Mouse (Mus musculus) adrenal gland (tissue): ENCODE measurements around the gene Tgm5.
"Not testable (repeated sequence)": the region's sequence is repeated elsewhere in the genome, so short reads cannot be mapped to it uniquely, and the experiment has no call there.

Source experiments
- intact Hi-C: fragments of 180-260 bp; cut with DNase I; formaldehyde crosslinking; loops from one replicate; pipeline ENCODE4 v1.15.1; 2025

The Tgm5 gene

DNA sequence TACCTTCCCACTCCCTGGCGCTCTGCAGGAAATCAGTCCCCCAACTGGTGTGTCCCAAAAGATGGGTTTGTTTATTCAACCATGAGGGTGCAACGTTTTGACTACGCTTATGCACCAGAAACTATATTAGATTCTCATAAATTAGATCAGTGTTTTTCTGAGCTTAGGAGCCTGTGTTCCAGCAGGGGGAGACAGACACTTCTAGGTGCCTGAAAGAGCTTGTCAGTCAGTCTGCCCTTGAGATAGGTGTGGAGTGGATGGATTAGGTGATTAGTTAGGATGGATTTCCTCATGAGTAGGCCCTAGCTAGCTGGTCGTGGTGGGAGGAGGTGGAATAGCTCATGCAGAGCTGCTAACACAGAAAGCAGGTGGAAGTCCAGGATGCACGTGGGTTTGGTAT lies 44.5 kb downstream of the Tgm5 start:
- intact Hi-C loops, result loop anchor here (1.0 kb wide), 1 partner anchor 61 kb away; no protein-coding TSS in a partner anchor

DNA sequence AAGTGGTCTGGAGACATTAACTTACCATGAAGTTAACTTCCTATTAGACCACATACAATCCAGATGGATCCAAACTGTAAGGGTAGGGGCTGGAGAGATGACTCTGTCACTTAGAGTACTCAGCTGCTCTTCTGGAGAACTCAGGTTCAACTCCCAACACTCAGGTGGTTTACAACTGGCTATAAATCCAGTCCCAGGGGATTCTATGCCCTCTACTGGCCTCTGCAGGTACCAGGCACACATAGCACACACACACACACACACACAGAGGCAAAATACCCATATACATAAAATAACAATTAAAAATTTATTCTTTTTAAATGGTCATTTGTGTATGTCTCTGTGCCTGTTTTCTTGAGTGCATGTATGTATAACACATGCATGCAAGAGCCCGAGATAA lies 46.3 kb downstream of the Tgm5 start:
- intact Hi-C loops, result no loop called here

DNA sequence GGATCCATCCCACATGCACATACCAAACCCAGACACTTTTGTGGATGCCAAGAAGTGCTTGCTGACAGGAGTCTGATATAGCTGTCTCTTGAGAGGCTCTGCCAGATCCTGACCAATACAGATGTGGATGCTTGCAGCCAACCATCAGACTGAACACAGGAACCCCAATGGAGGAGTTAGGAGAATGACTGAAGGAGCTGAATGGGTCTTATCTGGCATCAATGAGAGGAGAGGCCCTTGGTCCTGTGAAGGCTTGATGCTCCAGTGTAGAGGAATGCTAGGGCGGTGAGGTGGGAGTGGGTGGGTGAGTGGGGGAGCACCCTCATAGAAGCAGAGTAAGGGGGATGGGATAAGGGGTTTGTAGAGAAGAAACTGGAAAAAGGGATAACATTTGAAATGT lies 46.8 kb downstream of the Tgm5 start:
- intact Hi-C loops, result not testable (repeated sequence)

DNA sequence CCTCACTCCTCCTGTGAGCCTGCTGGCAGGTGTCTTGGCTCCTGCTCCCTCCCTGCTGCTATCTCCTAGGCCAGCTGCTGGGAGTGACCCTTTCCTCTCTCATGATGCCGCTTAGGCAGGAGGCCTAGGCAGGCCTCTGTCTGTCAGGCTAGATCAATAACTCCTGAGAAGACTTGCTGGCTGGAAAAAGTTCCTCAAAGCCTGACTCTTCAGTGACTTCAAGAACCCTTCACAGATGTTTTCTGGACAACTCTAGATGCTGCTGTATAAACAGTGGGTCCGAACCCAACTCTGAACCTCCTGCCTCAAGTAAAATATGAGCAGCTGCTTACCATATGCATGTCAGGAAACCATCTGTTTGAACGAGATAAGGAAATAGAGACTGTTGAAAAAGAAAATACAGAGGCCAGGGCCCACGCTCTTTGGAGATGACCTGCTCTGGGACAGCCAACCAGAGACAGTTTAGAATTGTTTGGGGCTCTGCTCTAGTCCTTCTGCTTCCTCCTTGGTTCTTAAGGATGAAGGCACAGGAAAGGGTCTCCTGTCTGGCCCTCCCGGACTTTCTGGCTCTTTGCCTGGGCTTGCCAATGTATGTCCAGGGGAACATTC lies 48.8 kb downstream of the Tgm5 start, which contains the start of gene Epb42:
Gene Epb42 (minus strand): TSS at position 340 of the 609 bp plus-strand sequence.
- intact Hi-C loops, result no loop called here

DNA sequence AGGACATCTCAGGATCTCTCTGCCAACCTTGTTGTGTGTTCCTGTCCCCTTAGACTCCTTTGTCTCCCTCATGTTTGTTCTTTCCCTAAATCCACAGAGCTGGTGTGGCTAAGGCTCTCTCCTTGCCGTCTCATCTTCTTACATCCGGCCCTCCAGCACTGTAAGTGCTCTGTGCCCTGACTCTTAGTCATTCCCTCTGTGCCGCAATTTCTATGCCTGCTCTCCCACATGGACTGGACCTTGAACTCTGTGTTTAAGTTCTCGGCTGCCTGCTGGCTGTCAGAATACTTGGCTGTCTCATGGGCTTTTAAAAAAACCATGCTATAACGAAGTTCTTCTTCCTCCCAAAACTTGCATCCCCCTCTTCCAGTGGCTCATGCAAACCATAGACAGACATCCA lies 62.7 kb downstream of the Tgm5 start:
- intact Hi-C loops, result no loop called here

DNA sequence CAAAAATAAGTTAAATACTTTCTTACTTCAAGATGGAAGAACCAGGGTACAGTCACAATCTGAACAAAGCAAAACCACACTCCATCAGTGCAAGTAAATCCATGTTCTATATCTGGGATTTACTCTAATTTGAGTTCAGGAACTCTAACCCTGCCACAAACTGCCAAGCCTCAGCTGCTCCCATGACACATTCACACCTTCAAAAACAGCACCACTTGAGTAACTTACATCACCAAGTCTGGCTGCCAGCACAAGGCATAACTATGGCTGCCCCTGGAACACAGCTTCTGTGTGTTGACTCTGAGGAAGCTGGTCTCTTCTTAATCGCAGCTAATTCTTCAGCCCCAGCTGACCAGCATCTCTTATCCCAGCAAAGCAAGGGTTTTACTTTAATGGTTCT lies 68.5 kb downstream of the Tgm5 start:
- intact Hi-C loops, result no loop called here

DNA sequence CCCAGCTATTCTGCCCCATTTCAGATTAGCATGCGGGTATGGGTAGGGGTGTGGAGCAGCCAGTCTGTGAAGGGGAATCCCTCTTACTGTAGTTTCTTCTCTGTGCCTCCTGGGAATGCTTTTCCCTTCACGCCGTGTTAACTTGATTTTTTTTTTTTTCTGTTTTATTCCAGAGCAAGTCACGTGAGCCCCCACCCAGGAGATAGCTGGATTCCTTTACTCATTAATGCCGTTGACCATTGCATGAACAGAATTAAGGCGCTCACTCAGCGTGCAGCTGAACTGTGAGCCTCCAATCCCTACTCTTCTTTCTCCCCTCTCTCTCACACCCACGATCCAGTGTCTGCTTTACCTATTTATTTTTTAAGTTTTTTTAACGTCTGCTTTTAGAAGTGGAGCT lies 69.4 kb downstream of the Tgm5 start:
- intact Hi-C loops, result no loop called here

DNA sequence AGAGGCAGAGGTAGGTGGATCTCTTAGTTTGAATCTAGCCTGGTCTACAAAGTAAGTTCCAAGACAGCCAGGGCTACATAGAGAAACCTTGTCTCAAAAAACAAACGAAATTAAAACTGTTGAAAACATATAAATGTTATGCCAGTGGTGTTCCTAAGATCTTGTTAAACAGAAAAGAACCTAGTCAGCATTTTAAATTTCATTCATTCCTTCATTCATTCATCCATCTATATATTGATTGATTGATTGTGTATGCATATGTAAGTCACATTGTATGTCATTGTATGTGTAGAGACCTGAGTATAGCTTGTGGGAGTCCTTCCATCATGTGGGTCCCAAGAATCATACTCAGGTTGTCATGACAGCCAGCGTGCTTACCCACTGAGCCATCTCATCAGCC lies 70.1 kb downstream of the Tgm5 start:
- intact Hi-C loops, result no loop called here

DNA sequence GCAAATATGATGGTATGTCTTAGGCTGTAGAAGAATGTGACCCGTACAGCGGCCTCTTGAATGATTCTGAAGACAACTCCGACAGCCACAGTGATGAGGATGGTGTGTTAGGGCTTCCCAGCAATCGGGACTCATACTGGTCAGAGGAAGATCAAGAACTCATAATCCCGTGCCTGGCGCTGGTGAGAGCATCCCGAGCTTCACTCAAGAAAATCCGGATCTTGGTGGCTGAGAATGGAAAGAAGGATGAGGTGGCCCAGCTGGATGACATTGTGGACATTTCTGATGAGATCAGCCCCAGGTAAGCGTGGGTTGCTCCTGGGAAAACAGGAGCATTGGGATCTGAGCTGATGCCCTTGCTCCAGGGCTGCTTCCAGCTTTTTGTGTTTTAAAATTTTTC lies 73.0 kb downstream of the Tgm5 start:
- intact Hi-C loops, result no loop called here

DNA sequence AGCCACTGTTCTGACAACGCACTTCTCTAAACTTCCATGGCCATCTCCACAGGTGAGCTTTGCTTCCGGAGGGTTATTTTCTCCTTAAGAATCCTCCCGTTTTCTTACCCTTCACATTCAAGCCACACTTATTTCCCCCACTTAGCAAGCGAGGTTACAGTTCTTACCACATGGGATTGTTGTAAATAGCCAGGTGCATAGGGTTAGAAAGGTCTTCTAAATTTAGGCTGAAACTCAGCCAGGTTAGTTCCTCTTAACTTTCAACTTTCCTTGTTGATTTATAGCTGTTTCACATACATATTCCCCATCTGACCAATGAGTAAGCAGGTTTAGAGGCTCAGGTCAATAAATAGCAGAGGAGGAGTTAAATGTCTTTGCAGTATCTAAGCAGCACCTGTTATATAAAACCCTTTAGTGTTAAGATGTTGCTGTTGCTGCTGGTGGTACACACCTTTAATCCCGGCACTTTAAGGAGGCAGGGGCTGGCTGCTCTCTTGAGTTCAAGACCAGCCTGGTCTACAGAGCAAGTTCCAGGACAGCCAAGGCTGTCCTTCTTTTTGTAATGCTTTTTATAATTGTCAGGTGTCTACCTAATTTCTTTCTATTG lies 76.5 kb downstream of the Tgm5 start:
- intact Hi-C loops, result no loop called here

DNA sequence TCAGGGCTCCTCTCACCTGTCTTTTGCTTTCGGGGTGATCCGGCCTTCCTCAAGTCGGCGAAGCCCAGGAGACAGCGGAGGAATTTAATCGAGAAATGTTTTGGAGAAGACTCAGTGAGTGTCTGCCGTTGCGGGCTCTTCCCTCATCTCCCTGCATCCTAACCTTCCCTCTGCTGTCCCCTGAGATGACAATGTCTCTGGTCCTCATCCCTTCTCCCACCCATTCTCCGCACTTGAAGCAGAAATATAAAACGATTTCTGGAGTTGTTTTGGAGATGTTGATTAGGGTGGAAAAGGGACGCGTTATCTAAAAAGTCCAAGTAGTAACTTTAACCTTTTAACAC lies 77.0 kb downstream of the Tgm5 start:
- intact Hi-C loops, result no loop called here

DNA sequence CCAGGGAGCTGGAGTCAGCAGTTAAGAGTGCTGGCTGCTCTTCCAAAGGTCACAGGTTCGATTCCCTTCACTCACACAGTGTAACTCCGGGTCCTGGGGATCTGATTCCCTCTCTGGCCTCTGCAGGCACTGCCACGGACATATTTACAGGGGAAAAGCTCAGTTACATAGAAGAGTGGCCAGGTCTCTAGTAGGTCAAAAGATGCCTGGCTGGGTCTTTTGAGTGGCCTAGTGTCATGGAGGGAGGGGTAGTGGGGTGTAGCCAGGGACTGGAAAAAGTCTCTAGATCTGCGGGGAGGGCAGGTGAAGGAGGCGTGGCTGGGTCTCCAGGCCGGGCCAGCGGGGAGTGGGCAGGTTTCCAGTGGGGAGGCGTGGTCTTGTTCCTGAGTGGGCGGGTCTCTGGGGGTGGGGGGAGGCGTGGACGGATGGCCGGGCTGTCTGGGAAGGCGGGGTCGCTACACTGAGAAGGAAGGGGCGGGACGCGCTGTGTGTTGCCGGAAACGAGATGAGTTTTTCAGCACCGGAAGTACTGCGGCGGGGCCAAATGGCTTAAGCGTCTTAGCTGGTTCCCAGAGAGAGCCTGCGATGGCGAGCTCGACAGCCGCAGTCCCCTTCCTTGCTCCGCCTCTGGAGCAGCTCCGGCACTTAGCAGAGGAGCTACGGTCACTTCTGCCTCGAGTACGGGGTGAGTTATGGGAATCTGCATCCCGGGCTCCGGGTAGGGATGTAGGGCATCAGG lies 77.5 kb downstream of the Tgm5 start, which contains the start of gene Ccndbp1:
Gene Ccndbp1 (plus strand): TSS at position 479 of the 739 bp plus-strand sequence.
- intact Hi-C loops, result no loop called here

DNA sequence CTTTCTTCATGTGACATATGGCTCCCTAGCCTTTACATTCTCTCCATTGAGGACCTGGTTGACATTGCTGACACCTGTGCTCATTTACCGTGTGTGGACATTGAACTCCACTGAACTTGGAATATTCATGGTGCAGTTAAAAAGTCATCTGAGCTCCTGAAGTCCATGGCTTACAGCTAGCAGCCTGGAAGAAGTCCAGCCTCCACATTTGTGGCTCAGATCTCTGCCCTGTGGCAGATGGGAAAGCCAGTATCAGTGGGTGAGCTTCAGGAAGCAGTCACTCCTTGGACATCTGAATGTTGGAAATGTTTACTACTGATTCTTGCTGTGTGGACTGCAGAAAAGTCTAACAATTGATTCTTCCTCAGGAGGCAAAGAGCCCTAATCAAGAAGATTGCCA lies 78.7 kb downstream of the Tgm5 start:
- intact Hi-C loops, result no loop called here

DNA sequence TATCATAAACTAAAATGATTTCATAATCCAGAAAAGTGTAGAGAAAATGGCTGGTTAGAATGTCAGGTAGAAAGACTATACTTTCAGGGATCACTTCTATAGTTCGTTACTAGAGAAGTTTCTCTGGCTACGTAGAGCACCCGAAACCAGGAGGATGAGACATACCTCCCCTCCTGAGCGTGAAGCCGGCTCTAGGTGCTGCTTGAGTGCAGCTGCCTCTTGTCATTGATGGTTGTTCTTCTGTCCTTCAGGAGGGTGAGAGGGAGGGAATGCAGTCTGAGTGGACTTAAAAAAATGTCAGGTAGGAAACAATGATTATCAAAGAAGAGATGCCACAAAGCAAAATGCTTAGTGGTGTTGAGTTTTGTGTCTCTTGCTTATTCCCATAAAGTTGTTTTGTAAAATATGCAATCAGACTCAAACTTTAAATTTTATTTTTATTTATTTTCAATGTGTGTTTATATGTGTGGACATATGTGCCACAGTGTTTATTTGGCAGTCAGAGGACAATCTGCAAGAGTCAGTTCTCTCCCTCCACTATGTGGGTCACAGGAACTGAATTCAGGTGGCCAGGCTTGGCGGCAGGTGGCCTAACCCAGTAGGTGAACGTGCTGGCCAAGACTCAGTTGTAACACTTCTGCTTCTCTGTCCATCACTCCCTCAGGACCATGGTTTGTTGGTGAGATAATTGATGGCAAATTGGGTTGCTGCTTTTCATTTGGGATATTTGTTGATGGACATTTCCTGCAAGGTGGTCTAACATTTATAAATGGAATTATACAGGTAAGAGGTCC lies 81.4 kb downstream of the Tgm5 start:
- intact Hi-C loops, result no loop called here

DNA sequence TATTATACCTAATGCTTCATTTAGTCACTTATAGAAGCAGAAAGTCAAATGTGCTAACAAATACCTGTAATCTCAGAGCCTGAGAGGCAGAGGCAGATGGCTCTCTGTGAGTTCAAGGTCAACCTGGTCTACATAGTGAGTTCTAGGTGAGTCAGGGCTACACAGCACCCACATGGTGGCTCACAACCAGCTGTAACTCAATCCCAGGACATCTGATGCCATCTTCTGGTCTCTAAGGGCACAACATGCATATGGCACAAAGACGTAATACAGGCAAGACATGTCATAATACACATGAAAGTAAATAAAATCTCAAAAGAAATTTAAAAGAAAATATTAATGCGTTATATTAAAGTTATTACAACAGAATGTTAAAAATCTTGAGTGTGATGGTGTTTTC lies 82.1 kb downstream of the Tgm5 start:
- intact Hi-C loops, result no loop called here

DNA sequence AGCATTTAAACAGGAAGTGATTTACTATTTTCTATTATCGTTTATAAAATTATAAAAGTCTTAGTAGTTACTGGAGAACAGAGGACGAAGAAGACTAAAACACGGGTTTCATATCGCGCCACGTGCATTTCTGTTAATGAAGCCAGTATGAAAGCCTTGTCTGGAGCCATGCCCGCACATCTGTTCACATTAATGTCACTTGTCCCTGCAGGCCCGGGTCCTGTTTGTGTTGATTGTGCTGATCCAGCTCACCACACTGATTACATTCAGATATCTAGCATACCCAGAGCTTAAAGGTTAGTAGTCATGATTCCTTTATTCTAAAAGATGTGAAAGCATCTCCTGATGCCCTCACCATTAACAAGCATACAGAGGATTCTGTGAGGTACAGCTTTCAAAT lies 86.8 kb downstream of the Tgm5 start:
- intact Hi-C loops, result no loop called here

DNA sequence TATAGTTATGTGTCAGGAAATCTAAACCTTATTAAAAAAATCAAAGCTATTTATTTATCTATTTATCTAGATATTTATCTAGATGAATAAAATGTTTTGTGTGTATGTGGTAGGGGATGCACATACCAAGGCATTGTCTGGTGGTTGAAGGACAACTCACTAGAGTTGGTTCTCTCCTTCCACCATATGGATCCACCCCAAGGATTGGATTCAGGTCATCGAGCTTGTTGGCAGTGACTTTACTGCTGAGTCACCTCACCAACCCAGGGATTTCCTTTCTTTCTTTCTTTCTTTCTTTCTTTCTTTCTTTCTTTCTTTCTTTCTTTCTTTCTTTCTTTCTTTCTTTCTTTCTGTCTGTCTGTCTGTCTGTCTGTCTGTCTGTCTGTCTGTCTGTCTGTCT lies 89.0 kb downstream of the Tgm5 start:
- intact Hi-C loops, result not testable (repeated sequence)
